Mouse (Mus musculus): ENCODE data around the gene Cept1. TPM values are rescaled to one million over a fixed set of nuclear protein-coding genes. Genes with fewer than 3 reads are reported as not detected.

Cept1 gene
- polyA plus RNA-seq, 1 experiment from 2014 or later = 59.4 TPM

DNA sequence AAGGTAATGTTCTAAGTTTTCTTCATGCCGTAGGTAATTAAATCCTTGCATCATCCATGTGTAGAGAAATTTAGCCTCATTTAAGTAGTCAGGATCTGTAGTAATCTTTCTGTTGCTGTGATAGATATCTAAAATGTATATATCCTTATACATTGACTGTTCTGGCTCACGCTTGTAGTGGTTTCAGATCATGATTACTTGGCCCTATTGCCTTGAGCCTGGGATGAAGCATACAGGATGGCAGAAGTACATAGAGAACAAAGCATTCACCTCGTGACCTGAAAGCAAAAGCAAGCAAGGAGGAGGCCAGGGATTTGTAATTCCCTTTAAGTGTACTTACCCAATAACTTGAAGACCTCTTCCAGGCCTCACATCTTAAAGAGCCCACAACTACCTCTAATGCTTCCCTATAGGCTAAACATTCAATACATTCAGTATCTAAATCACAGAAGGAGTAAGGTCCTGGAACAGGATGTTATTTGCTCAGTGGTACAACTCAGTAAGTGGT, 8.2 kb upstream of the Cept1 start:
- H3K36me3 ChIP-seq (replicated peaks; ENCODE audit: insufficient read depth, low read length) = peaks cover 29% of the 10 kb centered on the region

DNA sequence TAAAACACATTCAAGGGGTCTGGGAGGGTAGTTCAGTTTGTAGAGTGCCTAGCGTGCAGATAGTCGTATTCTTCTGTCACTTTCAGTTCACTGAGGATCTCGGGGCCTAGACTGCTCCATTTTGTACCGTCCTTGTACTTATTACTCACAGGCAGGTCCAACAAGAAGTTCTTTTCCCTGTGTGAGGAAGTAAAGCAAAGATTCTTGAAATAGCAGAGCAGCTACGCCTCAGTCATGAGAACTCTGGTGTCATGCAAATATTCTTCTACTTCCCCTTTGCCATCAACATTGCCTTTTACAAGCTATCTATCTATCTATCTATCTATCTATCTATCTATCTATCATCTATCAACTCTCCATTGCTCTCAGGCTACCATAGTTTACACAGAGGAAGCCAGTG, 5.8 kb upstream of the Cept1 start:
- peaks cover 4% of the 10 kb centered on the region; the same call in 1 of the 2 replicates for H3K4me1 ChIP-seq (ENCODE audit: insufficient read depth)
- peaks cover 29% of the 10 kb centered on the region for H3K36me3 ChIP-seq (replicated peaks; ENCODE audit: insufficient read depth, low read length)
- H3K27me3 ChIP-seq (ENCODE audit: insufficient read depth, low read length) = no peaks in the 10 kb centered on the region
- no peak overlapping the region for H3K9ac ChIP-seq (replicated peaks)
- DNase-seq (no peak), ATAC-seq (0 out of 2 replicates have a peak, but pooled peaks have one; percentile 9)
- H3K27ac ChIP-seq (ENCODE audit: low read depth) = no peak overlapping the region
- WGBS (ENCODE audit: insufficient replicate concordance) = 70% methylated on average over 5 of the region's 5 CpGs
- H3K4me2 ChIP-seq (ENCODE audit: low read depth, low read length) = no peak overlapping the region
- no peaks in the 10 kb centered on the region for H3K9me3 ChIP-seq (ENCODE audit: low read length)
- TF ChIP-seq EP300 (IDR thresholded peaks at IDR 0.05; ENCODE audit: low read depth) = no peak
- TF ChIP-seq CTCF (IDR thresholded peaks at IDR 0.05; ENCODE audit: low read depth) = no peak
- H3K4me3 ChIP-seq (ENCODE audit: low read depth, low read length) = no peak overlapping the region

More for the DNA sequence above, 8.2 kb upstream of the Cept1 start:
- Histone ChIP-seq H3K4me1 (ENCODE audit: insufficient read depth) (no peaks in the 10 kb centered on the region; the same call in 1 of the 2 replicates), H3K4me3 (ENCODE audit: low read depth, low read length) (no peak overlapping the region), H3K27me3 (ENCODE audit: insufficient read depth, low read length) (no peaks in the 10 kb centered on the region), H3K9me3 (ENCODE audit: low read length) (no peaks in the 10 kb centered on the region), H3K4me2 (ENCODE audit: low read depth, low read length) (no peak overlapping the region), H3K9ac (replicated peaks) (no peak overlapping the region), H3K27ac (ENCODE audit: low read depth) (no peak overlapping the region)
- WGBS (ENCODE audit: insufficient replicate concordance) = 78% methylated on average over 3 of the region's 3 CpGs
- DNase-seq (no peak), ATAC-seq (no peak)
- TF ChIP-seq CTCF (IDR thresholded peaks at IDR 0.05; ENCODE audit: low read depth) (no peak), EP300 (IDR thresholded peaks at IDR 0.05; ENCODE audit: low read depth) (no peak)

DNA sequence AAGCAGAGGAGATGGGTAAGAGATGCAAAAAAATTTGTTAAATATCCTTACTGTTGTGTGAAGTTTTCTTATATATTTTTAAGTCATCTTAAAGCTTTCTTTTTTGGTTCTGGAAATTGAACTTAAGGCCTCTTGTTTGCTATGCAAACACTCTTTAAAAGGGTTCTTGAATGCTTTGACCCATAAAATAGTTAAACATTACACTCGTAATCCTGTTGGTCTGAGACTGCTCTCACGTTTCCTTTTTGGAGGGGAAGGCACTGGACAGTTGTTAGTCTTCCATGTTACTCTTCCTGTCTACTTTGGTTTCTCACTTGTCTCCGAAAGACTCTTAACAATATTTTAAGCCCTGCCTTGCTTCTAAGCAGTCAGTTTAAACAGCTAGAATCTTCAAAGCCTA, 1.4 kb upstream of the Cept1 start:
- Histone ChIP-seq H3K4me2 (ENCODE audit: low read depth, low read length) (peak overlapping the region; percentile 86), H3K9ac (replicated peaks) (peak overlapping the region; percentile 48), H3K4me3 (ENCODE audit: low read depth, low read length) (peak overlapping the region; percentile 96; the same call in 1 of the 2 replicates), H3K4me1 (ENCODE audit: insufficient read depth) (peaks cover 27% of the 10 kb centered on the region), H3K9me3 (ENCODE audit: low read length) (no peaks in the 10 kb centered on the region), H3K36me3 (replicated peaks; ENCODE audit: insufficient read depth, low read length) (peaks cover 11% of the 10 kb centered on the region), H3K27ac (ENCODE audit: low read depth) (peak overlapping the region; percentile 99), H3K27me3 (ENCODE audit: insufficient read depth, low read length) (no peaks in the 10 kb centered on the region)
- ATAC-seq (no peak), DNase-seq (no peak)
- TF ChIP-seq CTCF (IDR thresholded peaks at IDR 0.05; ENCODE audit: low read depth) (no peak), EP300 (IDR thresholded peaks at IDR 0.05; ENCODE audit: low read depth) (no peak)
- WGBS (ENCODE audit: insufficient replicate concordance) = 32% methylated on average over 3 of the region's 3 CpGs

DNA sequence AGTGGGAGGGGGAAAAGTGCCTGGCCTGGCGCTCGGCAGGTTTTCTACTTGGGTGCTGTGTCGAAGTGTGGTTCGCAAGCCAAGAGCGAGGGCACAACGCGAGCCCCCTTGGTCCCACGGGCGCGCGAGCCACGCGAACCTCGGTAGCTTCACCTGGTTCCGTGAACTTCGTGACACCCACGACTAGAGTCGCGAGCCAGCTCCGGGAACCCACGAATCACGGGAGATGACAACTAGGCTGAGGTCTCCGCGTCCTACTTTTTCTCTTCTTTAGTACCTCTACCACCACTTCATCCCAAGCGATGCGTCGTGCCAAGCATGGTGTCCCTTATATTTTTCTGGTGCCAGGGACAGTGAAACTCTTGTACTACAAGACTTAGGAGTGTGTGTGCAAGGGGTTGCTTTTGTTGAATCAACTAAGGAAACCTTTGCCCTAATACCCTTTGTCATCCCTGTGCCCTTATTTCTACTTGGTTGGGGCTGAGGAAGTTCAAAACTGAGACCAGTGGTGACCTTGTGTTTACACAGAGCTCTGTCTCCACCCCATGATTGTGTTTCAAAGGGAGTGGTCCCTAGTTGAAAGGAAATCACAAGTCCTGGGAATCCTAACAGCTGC, 430 bp upstream of the Cept1 start:
- peak overlapping the region; percentile 96 for H3K4me3 ChIP-seq (ENCODE audit: low read depth, low read length)
- ATAC-seq (peak; percentile 57), DNase-seq (no peak)
- peak overlapping the region; percentile 99 for H3K27ac ChIP-seq (ENCODE audit: low read depth)
- peak overlapping the region; percentile 86 for H3K4me2 ChIP-seq (ENCODE audit: low read depth, low read length)
- TF ChIP-seq EP300 (IDR thresholded peaks at IDR 0.05; ENCODE audit: low read depth) (peak; percentile 41; the same call in 1 of the 2 replicates), CTCF (IDR thresholded peaks at IDR 0.05; ENCODE audit: low read depth) (no peak)
- WGBS (ENCODE audit: insufficient replicate concordance) = 1% methylated on average over 27 of the region's 27 CpGs
- H3K9ac ChIP-seq (replicated peaks) = peak overlapping the region; percentile 98
- H3K36me3 ChIP-seq (replicated peaks; ENCODE audit: insufficient read depth, low read length) = peaks cover 2% of the 10 kb centered on the region
- no peaks in the 10 kb centered on the region for H3K27me3 ChIP-seq (ENCODE audit: insufficient read depth, low read length)
- no peaks in the 10 kb centered on the region for H3K9me3 ChIP-seq (ENCODE audit: low read length)
- H3K4me1 ChIP-seq (ENCODE audit: insufficient read depth) = peaks cover 28% of the 10 kb centered on the region

DNA sequence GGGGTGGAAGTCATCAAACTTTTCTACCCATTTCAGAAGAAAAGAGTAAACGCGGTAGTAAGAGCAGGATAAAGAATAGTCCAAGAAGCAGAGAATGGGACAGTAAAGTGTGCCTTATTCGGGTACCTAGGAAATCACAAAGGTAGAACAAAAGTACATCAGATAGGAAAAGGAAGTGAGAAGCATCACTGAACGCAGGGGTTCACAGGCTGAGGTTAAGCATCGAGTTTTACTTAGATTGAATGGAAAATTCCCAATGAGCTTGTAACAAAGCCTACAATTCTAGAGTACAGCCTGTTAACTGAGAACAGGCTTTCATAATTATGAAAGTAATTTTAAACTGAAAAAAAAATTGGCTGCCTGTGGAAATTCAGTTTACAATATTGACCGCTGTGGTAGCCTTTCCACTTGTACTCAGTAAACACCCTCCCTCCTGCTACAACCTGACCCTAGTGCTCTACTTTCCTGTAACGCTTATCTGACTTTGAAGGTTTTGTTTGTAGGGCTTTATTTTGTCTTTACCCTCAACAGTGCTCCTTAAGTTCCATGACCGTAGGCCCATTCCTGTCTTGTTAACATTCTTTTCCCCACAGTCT, 2.8 kb downstream of the Cept1 start:
- WGBS (ENCODE audit: insufficient replicate concordance) = 67% methylated on average over 8 of the region's 8 CpGs
- ATAC-seq = no peak
- Histone ChIP-seq H3K27me3 (ENCODE audit: insufficient read depth, low read length) (no peaks in the 10 kb centered on the region), H3K4me2 (ENCODE audit: low read depth, low read length) (peak overlapping the region; percentile 86), H3K27ac (ENCODE audit: low read depth) (peak overlapping the region; percentile 99), H3K36me3 (replicated peaks; ENCODE audit: insufficient read depth, low read length) (no peaks in the 10 kb centered on the region; the same call in 1 of the 2 replicates), H3K9me3 (ENCODE audit: low read length) (no peaks in the 10 kb centered on the region), H3K4me1 (ENCODE audit: insufficient read depth) (peaks cover 27% of the 10 kb centered on the region), H3K9ac (replicated peaks) (peak overlapping the region; percentile 21; the same call in 1 of the 2 replicates), H3K4me3 (ENCODE audit: low read depth, low read length) (peak overlapping the region; percentile 96)
- no peak for DNase-seq
- TF ChIP-seq CTCF (IDR thresholded peaks at IDR 0.05; ENCODE audit: low read depth) = no peak
- no peak for TF ChIP-seq EP300 (IDR thresholded peaks at IDR 0.05; ENCODE audit: low read depth)

DNA sequence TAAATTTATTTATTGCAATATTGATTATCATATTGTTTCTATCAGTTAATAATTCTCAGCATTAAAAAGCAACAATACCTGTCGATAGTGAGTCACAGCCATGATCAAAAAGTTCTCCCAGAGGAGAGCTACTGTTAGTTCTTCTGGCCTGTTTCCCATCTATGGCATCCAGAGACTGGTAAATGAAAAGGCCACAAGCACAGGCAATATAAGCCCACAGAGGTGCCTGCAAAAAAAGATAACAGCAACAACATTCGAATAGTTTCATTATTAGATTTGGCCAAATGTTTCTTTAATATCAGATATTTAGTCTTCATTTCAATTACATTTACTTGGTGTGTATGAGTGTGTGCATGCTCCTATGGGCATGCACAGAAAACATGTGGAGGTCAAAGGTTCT, 14.3 kb downstream of the Cept1 start:
- 64% methylated on average over 2 of the region's 2 CpGs for WGBS (ENCODE audit: insufficient replicate concordance)
- ATAC-seq = no peak
- Histone ChIP-seq H3K4me1 (ENCODE audit: insufficient read depth) (no peaks in the 10 kb centered on the region; the same call in 1 of the 2 replicates), H3K27ac (ENCODE audit: low read depth) (no peak overlapping the region), H3K4me2 (ENCODE audit: low read depth, low read length) (no peak overlapping the region), H3K9ac (replicated peaks) (no peak overlapping the region), H3K4me3 (ENCODE audit: low read depth, low read length) (no peak overlapping the region), H3K9me3 (ENCODE audit: low read length) (no peaks in the 10 kb centered on the region), H3K36me3 (replicated peaks; ENCODE audit: insufficient read depth, low read length) (peaks cover 10% of the 10 kb centered on the region), H3K27me3 (ENCODE audit: insufficient read depth, low read length) (no peaks in the 10 kb centered on the region)
- TF ChIP-seq CTCF (IDR thresholded peaks at IDR 0.05; ENCODE audit: low read depth) (no peak), EP300 (IDR thresholded peaks at IDR 0.05; ENCODE audit: low read depth) (0 out of 2 replicates have a peak, but pooled peaks have one; percentile 22)
- DNase-seq = no peak

Measured in liver, postnatal 0 days (tissue).